Mouse (Mus musculus) erythroblast, embryonic 14.5 days (primary cell): ENCODE data around the gene Usp3. TPM values are rescaled to one million over a fixed set of nuclear protein-coding genes. Genes with fewer than 3 reads are reported as not detected.

Source experiments
- H3K27me3 ChIP-seq: 2 replicates; pipeline ENCODE4 v1.6.1; 2012; ENCODE audit warnings: inconsistent platforms; ENCODE audit not compliant: control insufficient read depth
- H3K36me3 ChIP-seq: 2 replicates; pipeline ENCODE4 v1.6.1; 2012; ENCODE audit warnings: mild to moderate bottlenecking, inconsistent platforms; ENCODE audit not compliant: control insufficient read depth
- H3K4me1 ChIP-seq: 2 replicates; pipeline ENCODE4 v1.6.1; 2012; ENCODE audit warnings: inconsistent platforms; ENCODE audit not compliant: control insufficient read depth
- H3K4me3 ChIP-seq: replicated peaks from 2 replicates; pipeline ENCODE3; 2012; ENCODE audit warnings: moderate library complexity, mild to moderate bottlenecking, inconsistent platforms
- H3K9me3 ChIP-seq: 2 replicates; pipeline ENCODE4 v1.6.1; 2012; ENCODE audit warnings: low read length, inconsistent platforms, mixed read lengths; ENCODE audit not compliant: control insufficient read depth
- GATA1 ChIP-seq: IDR thresholded peaks from 2 replicates; pipeline ENCODE4 v1.6.1; 2012; ENCODE audit warnings: low read length, inconsistent platforms, mixed read lengths
- TAL1 ChIP-seq: IDR thresholded peaks from 3 replicates; pipeline ENCODE4 v1.6.1; 2012; ENCODE audit warnings: low read length, inconsistent platforms, mixed read lengths
- polyA plus RNA-seq: library from polyadenylated mRNA; stranded (reverse); fragments of >175 nt; gene quantifications from 2 replicates; pipeline ENCODE4 v1.2.3, GENCODE M21; 2012

Usp3 gene
- polyA plus RNA-seq, 1 experiment: 0.53 TPM

GRCm38 (mm10) chr9:66606851-66607250 lies 13.9 kb upstream of the Usp3 start:
- Histone ChIP-seq H3K9me3 (no peaks in the 10 kb centered on the region), H3K27me3 (peaks cover 2% of the 10 kb centered on the region; the same call in 1 of the 2 replicates), H3K36me3 (no peaks in the 10 kb centered on the region), H3K4me1 (peaks cover 4% of the 10 kb centered on the region), H3K4me3 (no peak overlapping the region)
- TF ChIP-seq GATA1 (no peak), TAL1 (no peak)

- Histone ChIP-seq H3K36me3 (no peaks in the 10 kb centered on the region), H3K9me3 (no peaks in the 10 kb centered on the region), H3K27me3 (peaks cover 2% of the 10 kb centered on the region; the same call in 1 of the 2 replicates), H3K4me3 (no peak overlapping the region), H3K4me1 (peaks cover 1% of the 10 kb centered on the region)
- no peak for TF ChIP-seq TAL1
- no peak for TF ChIP-seq GATA1
These were observed 13.2 kb upstream of the Usp3 start for GRCm38 (mm10) chr9:66605876-66606750.

GRCm38 (mm10) chr9:66604349-66605206 lies 11.6 kb upstream of the Usp3 start:
- Histone ChIP-seq H3K27me3 (peaks cover 2% of the 10 kb centered on the region; the same call in 1 of the 2 replicates), H3K4me3 (no peak overlapping the region), H3K4me1 (peaks cover 4% of the 10 kb centered on the region), H3K9me3 (no peaks in the 10 kb centered on the region), H3K36me3 (no peaks in the 10 kb centered on the region)
- TF ChIP-seq GATA1 (no peak), TAL1 (no peak)

- no peaks in the 10 kb centered on the region for H3K36me3 ChIP-seq
- H3K9me3 ChIP-seq: no peaks in the 10 kb centered on the region
- peaks cover 5% of the 10 kb centered on the region for H3K4me1 ChIP-seq
- peaks cover 2% of the 10 kb centered on the region; the same call in 1 of the 2 replicates for H3K27me3 ChIP-seq
- TF ChIP-seq GATA1 (no peak), TAL1 (no peak)
- H3K4me3 ChIP-seq: no peak overlapping the region
These were observed 11.0 kb upstream of the Usp3 start for GRCm38 (mm10) chr9:66603907-66604306.

- TF ChIP-seq TAL1: no peak
- Histone ChIP-seq H3K36me3 (no peaks in the 10 kb centered on the region), H3K4me1 (peaks cover 5% of the 10 kb centered on the region)
These were observed 8.1 kb upstream of the Usp3 start for GRCm38 (mm10) chr9:66601006-66601405.

GRCm38 (mm10) chr9:66600551-66600950 lies 7.6 kb upstream of the Usp3 start:
- peaks cover 5% of the 10 kb centered on the region for H3K4me1 ChIP-seq
- TF ChIP-seq TAL1: no peak
- TF ChIP-seq GATA1: no peak
- no peaks in the 10 kb centered on the region for H3K36me3 ChIP-seq
- H3K9me3 ChIP-seq: no peaks in the 10 kb centered on the region
- H3K4me3 ChIP-seq: no peak overlapping the region
- H3K27me3 ChIP-seq: peaks cover 9% of the 10 kb centered on the region

More at GRCm38 (mm10) chr9:66601006-66601405, 8.1 kb upstream of the Usp3 start:
- H3K9me3 ChIP-seq: no peaks in the 10 kb centered on the region
- peaks cover 6% of the 10 kb centered on the region for H3K27me3 ChIP-seq
- no peak overlapping the region for H3K4me3 ChIP-seq

- Histone ChIP-seq H3K4me1 (peaks cover 5% of the 10 kb centered on the region), H3K9me3 (no peaks in the 10 kb centered on the region), H3K27me3 (peaks cover 9% of the 10 kb centered on the region), H3K36me3 (no peaks in the 10 kb centered on the region), H3K4me3 (no peak overlapping the region)
- TF ChIP-seq GATA1: no peak
These were observed 6.6 kb upstream of the Usp3 start for GRCm38 (mm10) chr9:66599577-66599976.

- H3K27me3 ChIP-seq: peaks cover 9% of the 10 kb centered on the region
- H3K9me3 ChIP-seq: no peaks in the 10 kb centered on the region
- no peak overlapping the region for H3K4me3 ChIP-seq
- TF ChIP-seq GATA1 (no peak), TAL1 (no peak)
- H3K36me3 ChIP-seq: no peaks in the 10 kb centered on the region
- peaks cover 13% of the 10 kb centered on the region for H3K4me1 ChIP-seq
These were observed 5.7 kb upstream of the Usp3 start for GRCm38 (mm10) chr9:66598636-66599035.

- H3K9me3 ChIP-seq: no peaks in the 10 kb centered on the region
- TF ChIP-seq TAL1: no peak
- TF ChIP-seq GATA1: no peak
- H3K27me3 ChIP-seq: peaks cover 9% of the 10 kb centered on the region
- H3K36me3 ChIP-seq: no peaks in the 10 kb centered on the region
- H3K4me1 ChIP-seq: peaks cover 19% of the 10 kb centered on the region
- no peak overlapping the region for H3K4me3 ChIP-seq
These were observed 4.7 kb upstream of the Usp3 start for GRCm38 (mm10) chr9:66597480-66598215.
